Mouse (Mus musculus) megakaryocyte progenitor cell, adult 5-6 weeks (primary cell): ENCODE measurements around the gene Suclg1. TPM values are rescaled to one million over a fixed set of nuclear protein-coding genes. Genes with fewer than 3 reads are reported as not detected.

Source experiments
- ATAC-seq: replicated peaks from 2 replicates; pipeline ENCODE4 v1.8.0; 2016; ENCODE audit warnings: mild to moderate bottlenecking, moderate TSS enrichment, inconsistent platforms; ENCODE audit not compliant: poor library complexity
- total RNA-seq, 2 experiments: library from RNA; stranded (forward) in 1 of 2; stranded (reverse) in 1 of 2; fragments of 157-497, 149-512 nt in 1 of 2; fragments of 200-1000 nt in 1 of 2; gene quantifications; 2 replicates each; pipeline versions ENCODE4 v1.2.3 to v1.2.4; 2015 to 2017

Gene Suclg1
- 167 and 175 TPM in 2 replicates for total RNA-seq (2015)
- 121 and 123 TPM in 2 replicates for total RNA-seq (2017)

GRCm38 (mm10) chr6:73248237-73249048 lies at the start of gene Suclg1:
Suclg1 (plus strand) TSS chr6:73248382.
- peak; percentile 90 for ATAC-seq

DNA sequence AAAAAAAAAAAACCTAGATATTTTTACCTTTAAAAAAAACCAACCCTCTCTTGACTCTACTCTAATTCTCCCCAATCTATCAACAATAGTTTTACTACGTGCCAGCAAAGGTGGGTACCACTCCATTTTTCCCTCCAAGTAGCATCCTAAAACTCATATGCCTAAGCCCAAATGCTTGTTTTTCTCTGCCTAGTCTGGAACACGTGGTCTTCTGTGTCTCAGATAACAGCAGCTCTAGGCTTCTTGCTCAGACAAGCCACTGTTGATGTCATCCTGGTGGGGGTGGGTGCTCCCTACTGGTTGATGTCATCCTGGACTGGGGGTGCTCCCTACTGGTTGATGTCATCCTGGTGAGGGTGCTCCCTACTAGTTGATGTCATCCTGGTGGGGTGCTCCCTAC lies 44.5 kb upstream of the Suclg1 start:
- no peak for ATAC-seq

GRCm38 (mm10) chr6:73204937-73205336 lies 43.2 kb upstream of the Suclg1 start:
- ATAC-seq, result peak; percentile 65; the same call in 1 of the 2 replicates

DNA sequence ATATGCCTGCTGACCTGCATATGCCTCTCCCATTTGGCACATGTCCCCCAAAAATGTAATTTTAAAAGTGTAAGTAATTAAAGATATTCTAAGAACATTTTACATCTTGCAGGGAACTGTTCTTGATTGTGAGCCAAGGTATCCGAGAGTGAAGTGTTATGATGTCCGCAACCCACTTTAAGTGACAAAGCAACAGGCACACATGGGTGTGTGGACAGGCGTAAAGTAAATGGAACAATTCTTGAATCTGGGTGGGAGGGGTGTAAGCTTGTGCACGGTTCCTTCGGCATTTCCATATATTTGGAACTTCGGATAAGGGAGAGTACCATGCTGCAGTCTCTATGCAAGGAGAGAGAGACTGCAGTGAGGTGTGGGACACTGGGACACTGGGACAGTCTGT lies 38.6 kb upstream of the Suclg1 start:
- ATAC-seq, result no peak

- peak; percentile 100 for ATAC-seq
Measured at GRCm38 (mm10) chr6:73210445-73210972, 37.7 kb upstream of the Suclg1 start.

DNA sequence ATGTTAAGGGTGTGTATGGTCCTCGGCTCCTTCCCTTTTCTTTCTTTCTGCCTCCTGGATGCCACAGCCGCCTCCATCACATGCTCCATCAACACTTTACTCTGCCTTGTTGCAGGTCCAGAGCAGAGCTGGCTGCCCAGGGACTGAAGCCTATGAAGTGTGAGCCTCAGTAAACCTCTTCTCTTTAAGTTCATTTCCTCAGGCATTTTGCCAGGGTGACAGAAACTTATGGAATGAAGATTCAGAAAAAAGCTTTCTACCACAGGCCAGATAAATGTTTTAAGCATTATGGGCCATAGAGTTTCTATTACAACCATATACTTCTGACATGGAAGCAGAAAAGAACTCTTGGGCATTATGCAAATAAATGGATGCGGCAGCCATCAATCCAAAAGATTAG lies 37.1 kb upstream of the Suclg1 start:
- 0 out of 2 replicates have a peak, but pooled peaks have one; percentile 11 for ATAC-seq

DNA sequence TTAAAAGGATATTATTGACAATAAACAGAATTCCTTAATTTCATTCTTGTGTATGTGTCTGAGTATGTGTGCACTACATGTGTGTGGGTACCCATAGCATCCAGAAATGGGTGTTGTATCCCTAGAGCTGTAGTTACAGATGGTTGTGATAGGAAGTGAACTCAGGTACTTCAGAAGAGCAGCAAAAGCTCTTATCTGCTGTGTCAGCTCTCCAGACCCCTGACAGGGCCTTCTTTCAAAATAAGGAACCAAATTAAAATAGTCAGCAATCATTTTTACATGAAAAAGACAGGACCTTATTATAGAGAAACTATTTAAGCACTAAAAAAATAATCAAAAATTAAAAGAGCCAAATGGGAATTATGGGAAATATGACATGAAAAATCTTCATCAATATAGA lies 36.6 kb upstream of the Suclg1 start:
- no peak for ATAC-seq

- ATAC-seq, result peak; percentile 100
Measured at GRCm38 (mm10) chr6:73221189-73221957, 26.8 kb upstream of the Suclg1 start, which contains the start of gene Dnah6. Dnah6 (minus strand) TSS chr6:73221651.

- peak; percentile 62 for ATAC-seq
Measured at GRCm38 (mm10) chr6:73221958-73222735, 26.0 kb upstream of the Suclg1 start.

- ATAC-seq, result no peak
Measured at GRCm38 (mm10) chr6:73222841-73223526, 25.2 kb upstream of the Suclg1 start.

GRCm38 (mm10) chr6:73227376-73228158 lies 20.6 kb upstream of the Suclg1 start:
- no peak for ATAC-seq

GRCm38 (mm10) chr6:73228408-73228807 lies 19.8 kb upstream of the Suclg1 start:
- peak; percentile 96 for ATAC-seq

DNA sequence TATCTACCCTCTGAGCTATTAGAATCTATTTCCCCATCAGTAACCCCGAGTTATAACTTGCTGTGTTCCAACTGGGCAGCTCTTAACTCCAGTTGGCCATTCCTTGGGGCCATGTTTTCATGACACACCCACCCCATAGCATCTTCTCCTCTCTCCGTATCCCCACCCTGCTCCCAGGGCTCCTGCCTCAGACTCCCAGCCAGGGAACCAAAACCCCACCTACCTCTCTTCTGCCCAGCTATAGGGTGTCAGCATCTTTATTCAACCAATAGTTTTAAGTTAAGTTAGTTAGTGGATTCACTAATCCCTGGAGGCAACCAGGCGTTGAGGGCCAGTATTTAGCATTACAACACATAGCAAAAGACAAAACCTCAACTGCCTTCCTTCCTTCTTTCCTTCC lies 19.3 kb upstream of the Suclg1 start:
- peak; percentile 32 for ATAC-seq

DNA sequence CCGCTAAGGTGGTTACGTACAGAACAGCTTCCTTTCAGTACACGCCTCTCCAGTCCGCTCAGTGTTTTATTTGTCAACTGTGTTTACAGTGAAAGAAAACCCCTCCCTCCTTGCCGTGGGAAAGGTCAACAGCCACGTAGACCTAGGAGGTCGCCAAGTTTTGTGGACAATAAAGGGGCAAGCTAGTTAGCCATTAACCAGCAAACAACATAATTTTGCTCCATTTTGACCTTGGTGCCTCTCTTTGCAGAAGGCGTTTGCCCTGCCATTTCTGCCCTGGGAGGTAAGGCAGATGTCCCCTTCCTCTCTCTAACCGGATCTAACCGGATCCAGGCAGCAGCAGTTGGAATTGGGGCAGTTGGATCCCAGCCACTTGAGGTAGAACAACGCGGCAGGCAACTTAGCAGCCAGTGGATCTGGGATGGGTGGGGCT lies 16.0 kb upstream of the Suclg1 start:
- no peak for ATAC-seq

DNA sequence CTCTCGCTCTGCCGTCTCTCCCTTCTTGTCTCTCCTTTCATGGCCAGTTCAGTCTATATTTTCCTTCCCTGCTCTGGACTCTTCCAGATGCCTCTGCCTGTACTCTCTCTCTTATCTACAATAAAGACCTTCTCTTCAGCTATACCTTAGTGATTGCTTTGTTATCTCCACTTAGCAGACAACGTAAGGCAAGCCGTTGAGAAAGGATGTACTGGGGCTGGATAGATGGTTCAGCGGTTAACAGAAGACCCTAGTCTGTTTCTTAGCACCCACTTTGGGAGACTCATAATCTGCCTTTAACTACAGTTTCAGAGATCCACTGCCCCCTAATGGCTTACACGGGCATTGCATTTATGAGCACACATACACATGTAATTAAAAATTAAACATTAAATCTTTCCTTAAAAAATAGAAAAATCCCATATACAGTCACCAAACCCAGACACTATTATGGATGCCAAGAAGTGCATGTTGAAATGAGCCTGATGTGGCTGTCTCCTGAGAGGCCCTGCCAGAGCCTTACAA lies 14.9 kb upstream of the Suclg1 start:
- ATAC-seq, result peak; percentile 30; the same call in 1 of the 2 replicates

GRCm38 (mm10) chr6:73234302-73234900 lies 13.8 kb upstream of the Suclg1 start:
- ATAC-seq, result no peak

DNA sequence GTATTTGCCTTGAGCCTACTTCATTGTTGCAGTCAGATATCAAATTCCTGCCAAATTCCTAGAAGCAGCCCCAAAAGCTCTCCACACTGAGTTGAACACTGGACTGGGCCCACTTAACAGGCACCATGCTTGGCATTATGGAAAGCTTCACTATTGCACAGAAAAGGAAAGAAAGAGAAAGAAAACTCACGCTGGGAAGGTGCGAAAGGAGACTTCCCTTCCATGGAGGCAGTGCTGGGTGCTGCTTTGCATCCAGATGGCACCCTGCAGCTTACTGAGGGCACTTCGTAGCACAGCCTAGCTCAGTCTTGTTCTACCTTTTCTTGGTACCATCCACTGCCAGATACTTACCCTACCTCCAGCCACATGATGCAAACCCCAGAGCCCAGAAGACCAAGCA lies 12.5 kb upstream of the Suclg1 start:
- no peak for ATAC-seq

- ATAC-seq, result no peak
Measured at GRCm38 (mm10) chr6:73246821-73247220, 1.4 kb upstream of the Suclg1 start.

DNA sequence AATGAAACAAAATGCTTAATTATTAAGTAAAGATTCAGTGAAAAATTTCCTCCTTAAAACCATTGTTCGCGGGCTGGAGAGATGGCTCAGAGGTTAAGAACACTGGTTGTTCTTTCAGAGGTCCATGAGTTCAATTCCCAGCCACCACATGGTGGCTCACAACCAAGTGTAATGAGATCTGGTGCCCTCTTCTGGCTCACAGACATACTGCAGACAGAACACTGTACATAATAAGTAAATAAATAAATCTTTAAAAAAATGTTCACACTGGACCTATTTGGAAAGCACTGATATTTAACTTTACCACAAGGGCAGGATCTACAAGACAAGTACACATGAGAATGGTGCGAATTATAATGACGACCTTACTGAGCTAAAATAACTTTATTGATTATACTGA lies 730 bp upstream of the Suclg1 start:
- ATAC-seq, result peak; percentile 38
